Comparison of ENCODE assay signal across 16 mouse cellular contexts in genomic region chr1:165051294-165051693, GRCm38 (mm10).
"Had no signal": no experiment of that assay in that cellular context is flagged by ENCODE, and none has a peak within 500 bp of the region (broad histone marks: within the 10 kb centered on the region; RNA-seq: fewer than 3 reads in every experiment).

No protein-coding gene starts in this region.

- H3K27me3 ChIP-seq: midbrain, embryonic 13.5 days; midbrain, embryonic 15.5 days; neural tube, embryonic 12.5 days; stomach, embryonic 15.5 days had no signal

- H3K4me2 ChIP-seq: lung, embryonic 14.5 days; midbrain, embryonic 11.5 days; midbrain, embryonic 13.5 days; midbrain, embryonic 15.5 days; neural tube, embryonic 12.5 days; stomach, embryonic 15.5 days had no signal

- H3K27ac ChIP-seq: macrophage; midbrain, embryonic 13.5 days; midbrain, embryonic 15.5 days; neural tube, embryonic 12.5 days; stomach, embryonic 15.5 days; stomach, postnatal 0 days had no signal

- DNase-seq: lung, adult 18-20 months; lung, embryonic 14.5 days; lung, postnatal 14 days; lung, postnatal 36 days; right cerebral cortex, postnatal 14 days; thymus, adult 2 months; thymus, postnatal 25 days; thymus, postnatal 4 days had no signal

- H3K36me3 ChIP-seq: midbrain, embryonic 13.5 days; midbrain, embryonic 15.5 days; neural tube, embryonic 12.5 days; stomach, embryonic 15.5 days had no signal

- H3K9ac ChIP-seq: lung, embryonic 14.5 days; midbrain, embryonic 13.5 days; midbrain, embryonic 15.5 days; neural tube, embryonic 12.5 days; stomach, embryonic 15.5 days had no signal

- H3K4me3 ChIP-seq: megakaryocyte, embryonic 14.5 days; midbrain, embryonic 13.5 days; midbrain, embryonic 15.5 days; neural tube, embryonic 12.5 days; stomach, embryonic 15.5 days had no signal

- H3K9me3 ChIP-seq: midbrain, embryonic 13.5 days; midbrain, embryonic 15.5 days; neural tube, embryonic 12.5 days; stomach, embryonic 15.5 days had no signal

- ATAC-seq: midbrain, embryonic 13.5 days; midbrain, embryonic 15.5 days had no signal
